Mouse (Mus musculus) lung, embryonic 14.5 days (tissue): Measurements from ENCODE around the gene Serp2. TPM values are rescaled to one million over a fixed set of nuclear protein-coding genes. Genes with fewer than 3 reads are reported as not detected.

ENCODE experiments used
- ATAC-seq: fragments of 200-750 bp; cut with Nextera tagmentation; 2 replicates; pipeline ENCODE4 v1.8.0; 2017; ENCODE audit warnings: mild to moderate bottlenecking, moderate TSS enrichment, moderate library complexity; ENCODE audit not compliant: insufficient read depth
- DNase-seq: peaks from one replicate; pipeline ENCODE4 v3.0.0-alpha.2; 2015
- H3K27ac ChIP-seq: fragments of 300-500 bp; sonication (generic); 2 replicates; pipeline ENCODE4 v1.5.1; 2014; ENCODE audit warnings: low read depth, mild to moderate bottlenecking, moderate library complexity
- H3K27me3 ChIP-seq: fragments of 300-500 bp; sonication (generic); 2 replicates; pipeline ENCODE4 v1.6.1; 2014; ENCODE audit warnings: low read length, control low read depth; ENCODE audit not compliant: insufficient read depth
- H3K36me3 ChIP-seq: fragments of 300-500 bp; sonication (generic); 2 replicates; pipeline ENCODE4 v1.6.1; 2014; ENCODE audit warnings: control low read depth; ENCODE audit not compliant: insufficient read depth
- H3K4me1 ChIP-seq: fragments of 300-500 bp; sonication (generic); 2 replicates; pipeline ENCODE4 v1.6.1; 2014; ENCODE audit warnings: antibody characterized with exemption, control low read depth; ENCODE audit not compliant: insufficient read depth
- H3K4me2 ChIP-seq: fragments of 300-500 bp; sonication (generic); 2 replicates; pipeline ENCODE4 v1.6.1; 2014; ENCODE audit warnings: mild to moderate bottlenecking
- H3K4me3 ChIP-seq: fragments of 300-500 bp; sonication (generic); 2 replicates; pipeline ENCODE4 v1.5.1; 2014; ENCODE audit warnings: low read depth, low read length
- H3K9ac ChIP-seq: fragments of 300-500 bp; sonication (generic); 2 replicates; pipeline ENCODE4 v1.6.1; 2014
- H3K9me3 ChIP-seq: fragments of 300-500 bp; sonication (generic); 2 replicates; pipeline ENCODE4 v1.6.1; 2016; ENCODE audit warnings: low read depth, low read length, control low read depth
- CTCF ChIP-seq: IDR thresholded peaks from 2 replicates; pipeline ENCODE4 v1.5.1; 2016; ENCODE audit warnings: antibody characterized with exemption, low read depth
- WGBS: fragments of 180-500 bp; shearing (Covaris S2); extraction: QIAGEN DNeasy Blood & Tissue Kit; methylation state at CpG from one replicate; pipeline ENCODE4 v1.1.7; 2014; 5-methylcytosine and 5-hydroxymethylcytosine counted together
- polyA plus RNA-seq: library from polyadenylated mRNA; unstranded; fragments of >200 nt; fragmentation: Nextera tagmentation; extraction: Ambion mirVana; gene quantifications from 2 replicates; pipeline ENCODE4 v1.2.1, GENCODE M21; 2014

Gene Serp2
- polyA plus RNA-seq, 1 experiment from 2014 or later: 7.7 TPM

DNA sequence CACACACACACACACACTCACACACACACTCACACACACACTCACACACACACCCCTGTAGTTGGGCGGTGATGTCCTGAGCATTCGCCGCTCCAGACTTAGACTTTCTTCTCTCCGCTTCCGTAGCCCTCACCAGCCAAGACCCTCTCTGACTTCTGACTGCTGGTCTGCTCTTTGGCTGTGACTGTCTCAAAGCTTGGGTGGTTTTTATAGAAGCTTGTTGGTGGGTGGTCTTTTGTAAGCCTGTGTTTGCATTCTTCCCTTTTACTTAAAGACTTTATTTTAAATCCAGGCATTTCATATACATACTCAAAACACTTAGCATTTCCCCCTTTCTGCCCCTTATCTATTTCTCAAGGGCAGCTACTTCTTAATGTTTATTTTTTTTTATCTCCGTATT lies 57.2 kb downstream of the Serp2 start:
- H3K4me3 ChIP-seq: no peak overlapping the region
- ATAC-seq: no peak
- H3K9ac ChIP-seq: no peak overlapping the region
- peak; percentile 76 for DNase-seq
- H3K27me3 ChIP-seq: no peaks in the 10 kb centered on the region
- H3K4me1 ChIP-seq: peaks cover 7% of the 10 kb centered on the region
- WGBS: 26% methylated on average over 6 of the region's 6 CpGs
- H3K27ac ChIP-seq: no peak overlapping the region; the same call in 1 of the 2 replicates
- TF ChIP-seq CTCF: no peak
- peak overlapping the region; percentile 20; the same call in 1 of the 2 replicates for H3K4me2 ChIP-seq
- H3K36me3 ChIP-seq: 0 out of 2 replicates have a peak, but pooled peaks cover 2% of the 10 kb centered on the region
- no peaks in the 10 kb centered on the region for H3K9me3 ChIP-seq

DNA sequence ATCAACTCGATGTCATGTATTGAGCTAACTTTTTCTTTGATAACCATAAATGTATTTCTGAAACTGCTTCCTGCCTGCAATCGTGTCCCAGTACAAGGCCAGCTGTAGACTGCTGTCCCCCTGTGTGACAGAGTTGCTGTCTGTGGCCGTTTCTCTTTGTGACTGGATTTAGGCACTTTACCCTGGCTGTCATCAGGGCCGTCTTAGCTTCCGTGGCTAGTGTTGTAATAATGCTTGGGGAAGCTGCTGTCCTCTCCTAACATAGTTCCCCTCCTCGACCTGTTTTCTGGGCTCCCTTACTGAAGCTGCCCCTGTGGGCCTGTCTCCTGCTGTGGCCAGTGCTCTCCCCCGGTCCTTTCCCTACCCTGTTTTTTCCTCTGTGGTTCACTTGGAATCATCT lies 58.5 kb downstream of the Serp2 start:
- Histone ChIP-seq H3K4me3 (no peak overlapping the region), H3K27me3 (no peaks in the 10 kb centered on the region), H3K4me2 (no peak overlapping the region), H3K27ac (peak overlapping the region; percentile 5; the same call in 1 of the 2 replicates), H3K9me3 (no peaks in the 10 kb centered on the region), H3K36me3 (0 out of 2 replicates have a peak, but pooled peaks cover 5% of the 10 kb centered on the region), H3K4me1 (peaks cover 7% of the 10 kb centered on the region), H3K9ac (no peak overlapping the region)
- no peak for ATAC-seq
- peak; percentile 50 for DNase-seq
- TF ChIP-seq CTCF: no peak
- 39% methylated on average over 7 of the region's 7 CpGs for WGBS

DNA sequence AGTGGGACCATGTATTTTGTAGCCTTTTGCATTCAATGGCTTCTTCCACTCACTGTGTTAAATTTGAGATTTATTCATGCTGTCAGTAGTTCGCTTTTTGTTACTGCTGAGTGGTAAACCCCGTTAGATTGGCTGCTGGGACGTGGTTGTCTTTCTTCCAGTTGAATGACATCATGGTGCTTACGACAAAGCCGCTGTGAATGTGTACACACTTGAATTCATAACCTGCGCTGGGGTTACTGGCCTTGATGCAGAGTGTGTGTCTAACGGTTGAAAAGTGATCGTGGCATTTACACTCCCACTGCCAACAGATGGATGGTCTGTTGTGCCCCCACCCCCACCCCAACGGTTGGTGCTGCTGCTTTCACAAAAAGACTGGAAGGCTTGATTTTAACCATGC lies 59.5 kb downstream of the Serp2 start:
- WGBS: 67% methylated on average over 9 of the region's 9 CpGs
- Histone ChIP-seq H3K9me3 (no peaks in the 10 kb centered on the region), H3K4me2 (no peak overlapping the region), H3K4me1 (peaks cover 7% of the 10 kb centered on the region), H3K27me3 (no peaks in the 10 kb centered on the region), H3K27ac (no peak overlapping the region), H3K4me3 (no peak overlapping the region), H3K36me3 (0 out of 2 replicates have a peak, but pooled peaks cover 5% of the 10 kb centered on the region), H3K9ac (no peak overlapping the region)
- no peak for TF ChIP-seq CTCF
- DNase-seq: no peak
- ATAC-seq: no peak

DNA sequence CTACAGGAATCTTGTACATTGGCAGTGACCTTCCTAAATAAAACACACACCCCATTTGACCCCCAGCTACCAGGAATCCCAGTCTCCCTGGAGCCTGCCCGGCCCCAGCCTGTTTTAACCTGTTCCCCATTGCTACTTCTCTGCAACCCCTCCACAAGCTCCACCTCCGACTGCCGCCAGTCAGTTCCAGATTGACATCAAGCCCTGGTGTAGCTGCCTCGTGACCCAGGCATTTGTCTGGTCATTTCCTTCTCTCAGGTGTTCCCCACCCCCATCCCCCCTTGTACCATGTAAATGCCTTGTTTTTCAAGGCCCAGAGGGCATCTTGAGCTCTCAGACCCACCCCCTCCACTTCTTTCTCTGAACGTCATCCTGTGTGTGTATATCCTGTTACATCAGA lies 61.7 kb downstream of the Serp2 start:
- no peak overlapping the region for H3K9ac ChIP-seq
- ATAC-seq (no peak), DNase-seq (no peak)
- H3K4me3 ChIP-seq: no peak overlapping the region
- no peaks in the 10 kb centered on the region for H3K9me3 ChIP-seq
- no peak for TF ChIP-seq CTCF
- no peaks in the 10 kb centered on the region for H3K27me3 ChIP-seq
- H3K4me1 ChIP-seq: peaks cover 3% of the 10 kb centered on the region
- H3K4me2 ChIP-seq: no peak overlapping the region
- 40% methylated on average over 5 of the region's 5 CpGs for WGBS
- H3K27ac ChIP-seq: no peak overlapping the region
- 0 out of 2 replicates have a peak, but pooled peaks cover 5% of the 10 kb centered on the region for H3K36me3 ChIP-seq

DNA sequence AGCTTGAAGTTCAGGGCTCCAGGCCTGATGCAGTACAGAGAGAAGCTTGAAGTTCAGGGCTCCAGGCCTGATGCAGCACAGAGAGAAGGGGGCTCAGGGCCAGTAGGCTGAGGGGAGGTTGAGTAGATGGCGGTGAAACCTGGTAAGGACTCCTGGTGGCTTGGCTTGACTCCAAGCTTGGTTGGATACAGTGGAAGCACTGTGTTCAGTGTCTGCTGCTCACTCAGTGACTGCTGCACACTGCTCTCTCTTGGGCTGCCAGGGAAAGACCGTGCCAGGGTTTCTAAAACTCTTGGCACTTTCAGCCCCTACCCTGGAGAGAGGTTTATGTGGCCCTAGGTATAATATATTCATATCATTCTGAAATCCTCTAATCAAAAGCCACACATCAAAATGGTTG lies 67.6 kb downstream of the Serp2 start:
- Histone ChIP-seq H3K4me3 (no peak overlapping the region), H3K36me3 (0 out of 2 replicates have a peak, but pooled peaks cover under 1% of the 10 kb centered on the region), H3K9me3 (no peaks in the 10 kb centered on the region), H3K4me2 (no peak overlapping the region), H3K4me1 (no peaks in the 10 kb centered on the region), H3K27ac (no peak overlapping the region), H3K9ac (no peak overlapping the region), H3K27me3 (no peaks in the 10 kb centered on the region)
- DNase-seq (peak; percentile 63), ATAC-seq (0 out of 2 replicates have a peak, but pooled peaks have one; percentile 39)
- 57% methylated on average over 2 of the region's 2 CpGs for WGBS
- TF ChIP-seq CTCF: no peak

DNA sequence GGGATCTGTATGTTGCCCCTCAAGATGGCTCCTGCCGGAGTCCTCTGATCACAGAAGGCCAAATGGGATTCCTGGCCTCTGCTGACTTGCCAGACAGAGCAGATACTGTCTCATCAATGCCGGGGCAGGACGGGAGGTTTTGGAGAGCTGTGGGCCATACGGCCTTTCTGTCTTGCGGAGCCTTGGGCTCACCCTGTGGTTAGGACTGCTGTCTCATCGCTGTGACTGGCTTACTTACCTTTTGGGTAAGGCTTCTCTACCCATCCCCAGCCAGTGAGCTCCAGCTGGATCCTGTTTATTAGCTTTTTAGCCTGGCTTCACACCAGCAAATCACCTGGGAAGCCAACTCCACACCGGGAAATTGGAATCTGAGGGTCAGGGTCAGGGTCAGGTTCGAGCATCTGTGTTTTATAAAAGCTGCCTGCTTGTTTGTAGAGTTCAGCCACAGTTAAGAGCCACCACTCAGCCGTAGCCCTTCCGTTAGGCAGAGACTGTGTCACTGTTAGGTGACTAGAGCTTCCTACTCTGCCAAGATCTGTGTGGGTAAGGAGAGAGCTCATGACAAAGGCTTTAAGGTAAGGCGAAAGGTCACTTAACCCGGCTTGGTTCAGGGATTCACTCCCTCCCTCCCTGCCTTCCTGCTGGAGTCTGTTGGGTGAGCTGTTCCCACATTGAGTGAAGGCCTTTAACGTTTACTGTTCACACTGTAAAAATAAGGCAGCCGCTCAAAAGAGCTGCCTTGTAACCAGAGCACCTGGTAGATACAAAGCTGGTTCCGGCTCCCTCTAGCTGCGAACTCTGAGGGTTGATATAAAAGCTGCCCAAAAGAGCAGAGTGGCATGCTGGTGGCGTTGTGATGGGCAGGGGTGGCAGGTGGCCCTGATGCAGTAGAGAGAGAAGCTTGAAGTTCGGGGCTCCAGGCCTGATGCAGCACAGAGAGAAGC lies 68.3 kb downstream of the Serp2 start:
- H3K9me3 ChIP-seq: no peaks in the 10 kb centered on the region
- ATAC-seq (0 out of 2 replicates have a peak, but pooled peaks have one; percentile 35), DNase-seq (no peak)
- H3K27ac ChIP-seq: peak overlapping the region; percentile 24; the same call in 1 of the 2 replicates
- no peak overlapping the region for H3K4me3 ChIP-seq
- TF ChIP-seq CTCF: peak; percentile 35; the same call in 1 of the 2 replicates
- no peaks in the 10 kb centered on the region for H3K4me1 ChIP-seq
- H3K27me3 ChIP-seq: no peaks in the 10 kb centered on the region
- WGBS: 53% methylated on average over 18 of the region's 18 CpGs
- H3K4me2 ChIP-seq: no peak overlapping the region
- H3K9ac ChIP-seq: no peak overlapping the region
- H3K36me3 ChIP-seq: no peaks in the 10 kb centered on the region

DNA sequence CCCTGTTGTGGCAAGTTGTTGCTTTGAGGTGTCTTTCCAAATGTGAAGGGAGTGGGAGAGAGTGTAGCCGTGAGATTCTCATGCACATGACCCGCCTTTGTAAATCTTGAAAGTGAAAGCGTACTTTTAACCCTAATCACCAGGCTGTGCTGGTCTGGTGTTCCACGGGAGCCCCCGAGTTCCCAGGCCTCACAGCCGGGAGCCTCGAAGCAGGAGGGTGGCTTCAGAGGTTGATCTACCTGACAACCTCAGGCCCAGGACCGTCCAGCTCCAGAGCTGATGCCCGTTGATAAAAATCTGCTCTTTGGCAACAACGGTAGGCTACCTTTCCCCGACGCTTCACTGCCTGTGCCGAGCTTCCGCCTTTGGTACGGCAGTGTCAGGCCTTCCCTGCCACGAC lies 69.1 kb downstream of the Serp2 start:
- Histone ChIP-seq H3K4me1 (no peaks in the 10 kb centered on the region), H3K4me3 (no peak overlapping the region), H3K9ac (no peak overlapping the region), H3K9me3 (no peaks in the 10 kb centered on the region), H3K27me3 (no peaks in the 10 kb centered on the region), H3K36me3 (no peaks in the 10 kb centered on the region), H3K4me2 (no peak overlapping the region), H3K27ac (no peak overlapping the region)
- WGBS: 75% methylated on average over 16 of the region's 16 CpGs
- no peak for TF ChIP-seq CTCF
- no peak for DNase-seq
- no peak for ATAC-seq
